11 mouse cellular contexts compared by ENCODE assay signal in genomic region chr4:129917016-129917603, GRCm38 (mm10). TPM values are rescaled to one million over a fixed set of nuclear protein-coding genes. Genes with fewer than 3 reads are reported as not detected.
DNase-seq lines count a peak whose midpoint lies in the region; ATAC-seq and TF ChIP-seq lines count a peak whose summit lies in the region.
"Had no signal": no experiment of that assay in that cellular context is flagged by ENCODE, and none has a peak within 500 bp of the region (broad histone marks: within the 10 kb centered on the region; RNA-seq: fewer than 3 reads in every experiment).

No protein-coding gene starts in this region.

- no peak overlapping the region for H3K4me2 ChIP-seq in liver, embryonic 13.5 days
- no peak overlapping the region for H3K4me2 ChIP-seq in liver, embryonic 11.5 days
- no peak overlapping the region for H3K4me2 ChIP-seq in midbrain, postnatal 0 days (ENCODE audit: low read depth, low read length, poor library complexity, severe bottlenecking)
- H3K4me2 ChIP-seq: liver, embryonic 15.5 days; neural tube, embryonic 12.5 days had no signal

- TF ChIP-seq EP300 in heart, adult 2 months (IDR thresholded peaks at IDR 0.05; ENCODE audit: insufficient read depth, low read depth, low read length), result no peak

- intact Hi-C loops in heart, adult 2 months (cut with DNase I), result no loop called here
- intact Hi-C loops in heart, postnatal 36 days (cut with DNase I), result no loop called here

- peaks cover 6% of the 10 kb centered on the region; the same call in 1 of the 2 replicates for H3K27me3 ChIP-seq in liver, embryonic 13.5 days
- H3K27me3 ChIP-seq in liver, embryonic 11.5 days (replicated peaks; ENCODE audit: control insufficient read depth, insufficient read depth, low read length), result no peaks in the 10 kb centered on the region
- no peaks in the 10 kb centered on the region for H3K27me3 ChIP-seq in heart, adult 2 months (ENCODE audit: control insufficient read depth, insufficient read depth, low read length)
- H3K27me3 ChIP-seq in midbrain, postnatal 0 days (ENCODE audit: insufficient read depth, low read length), result no peaks in the 10 kb centered on the region
- H3K27me3 ChIP-seq: neural tube, embryonic 12.5 days had no signal

- TF ChIP-seq CTCF in heart, adult 2 months (IDR thresholded peaks at IDR 0.05), result no peak
- no peak for TF ChIP-seq CTCF in midbrain, postnatal 0 days (IDR thresholded peaks at IDR 0.05)

- no peaks in the 10 kb centered on the region for H3K9me3 ChIP-seq in liver, embryonic 13.5 days (replicated peaks)
- H3K9me3 ChIP-seq in liver, embryonic 11.5 days (ENCODE audit: control insufficient read depth, low read length), result no peaks in the 10 kb centered on the region
- no peaks in the 10 kb centered on the region for H3K9me3 ChIP-seq in midbrain, postnatal 0 days (ENCODE audit: low read length)
- H3K9me3 ChIP-seq: liver, embryonic 15.5 days; neural tube, embryonic 12.5 days had no signal

- TF ChIP-seq POLR2A in heart, adult 2 months (IDR thresholded peaks at IDR 0.05; ENCODE audit: insufficient read depth, low read depth, low read length), result no peak

- H3K36me3 ChIP-seq in liver, embryonic 13.5 days, result no peaks in the 10 kb centered on the region
- no peaks in the 10 kb centered on the region for H3K36me3 ChIP-seq in liver, embryonic 11.5 days (ENCODE audit: control insufficient read depth, insufficient read depth, low read length)
- no peaks in the 10 kb centered on the region for H3K36me3 ChIP-seq in heart, adult 2 months (ENCODE audit: control insufficient read depth, insufficient read depth, low read length)
- no peaks in the 10 kb centered on the region for H3K36me3 ChIP-seq in midbrain, postnatal 0 days (ENCODE audit: insufficient read depth, low read length)
- H3K36me3 ChIP-seq: liver, embryonic 15.5 days; neural tube, embryonic 12.5 days had no signal

- 0 out of 2 replicates have a peak overlapping the region, but pooled peaks have one; percentile 33 for H3K9ac ChIP-seq in liver, embryonic 13.5 days
- no peak overlapping the region for H3K9ac ChIP-seq in liver, embryonic 11.5 days (ENCODE audit: low read depth, low read length)
- H3K9ac ChIP-seq in heart, adult 2 months (ENCODE audit: low read depth, low read length), result 0 out of 2 replicates have a peak overlapping the region, but pooled peaks have one; percentile 25
- H3K9ac ChIP-seq in midbrain, postnatal 0 days (replicated peaks; ENCODE audit: low read length, poor library complexity, severe bottlenecking), result no peak overlapping the region
- H3K9ac ChIP-seq: liver, embryonic 15.5 days; neural tube, embryonic 12.5 days had no signal

- no peak overlapping the region for H3K27ac ChIP-seq in liver, embryonic 13.5 days
- no peak overlapping the region for H3K27ac ChIP-seq in liver, embryonic 11.5 days (ENCODE audit: low read depth, low read length)
- peak overlapping the region; percentile 28; the same call in 1 of the 2 replicates for H3K27ac ChIP-seq in heart, adult 2 months
- H3K27ac ChIP-seq in midbrain, postnatal 0 days (ENCODE audit: low read depth, low read length), result 0 out of 2 replicates have a peak overlapping the region, but pooled peaks have one; percentile 12
- H3K27ac ChIP-seq: neural tube, embryonic 12.5 days had no signal

- no peak overlapping the region for H3K4me3 ChIP-seq in liver, embryonic 13.5 days (replicated peaks)
- H3K4me3 ChIP-seq in liver, embryonic 11.5 days (ENCODE audit: low read depth, low read length), result no peak overlapping the region
- H3K4me3 ChIP-seq in heart, adult 2 months, result no peak overlapping the region
- H3K4me3 ChIP-seq in midbrain, postnatal 0 days (ENCODE audit: low read depth, low read length), result no peak overlapping the region
- H3K4me3 ChIP-seq: liver, embryonic 15.5 days; neural tube, embryonic 12.5 days had no signal

- DNase-seq in liver, embryonic 13.5 days, result no peak
- no peak for DNase-seq in liver, embryonic 11.5 days (ENCODE audit: low spot score)
- DNase-seq in heart, adult 2 months, result peak in 1 of 2 experiments; percentile 41
- DNase-seq in heart, postnatal 36 days, result peak; percentile 33 to 35
- DNase-seq in midbrain, postnatal 0 days (ENCODE audit: low spot score), result peak; percentile 24
- DNase-seq in thymus, adult 18-20 months, result no peak
- no peak for DNase-seq in frontal cortex, postnatal 36 days (ENCODE audit: low spot score in 2 of 2)

- ATAC-seq in liver, embryonic 13.5 days (ENCODE audit: low read depth), result no peak
- no peak for ATAC-seq in liver, embryonic 11.5 days (replicated peaks; ENCODE audit: low FRiP score)
- no peak for ATAC-seq in midbrain, postnatal 0 days (ENCODE audit: low FRiP score)

- H3K4me1 ChIP-seq in liver, embryonic 13.5 days (replicated peaks), result peaks cover 40% of the 10 kb centered on the region
- peaks cover 17% of the 10 kb centered on the region for H3K4me1 ChIP-seq in liver, embryonic 11.5 days (replicated peaks; ENCODE audit: control insufficient read depth, insufficient read depth, low read length)
- peaks cover 5% of the 10 kb centered on the region for H3K4me1 ChIP-seq in heart, adult 2 months (ENCODE audit: control insufficient read depth, insufficient read depth, low read length)
- peaks cover 4% of the 10 kb centered on the region; the same call in 1 of the 2 replicates for H3K4me1 ChIP-seq in midbrain, postnatal 0 days (ENCODE audit: insufficient read depth, low read length)

- 46% methylated on average over 8 of the region's 8 CpGs for WGBS in liver, embryonic 13.5 days (ENCODE audit: insufficient replicate concordance)
- WGBS in liver, embryonic 11.5 days, result 49% methylated on average over 8 of the region's 8 CpGs
- 23% methylated on average over 8 of the region's 8 CpGs for WGBS in heart, adult 2 months
- 61% methylated on average over 8 of the region's 8 CpGs for WGBS in midbrain, postnatal 0 days

- no peaks in the 10 kb centered on the region for H3K79me2 ChIP-seq in heart, adult 2 months (replicated peaks; ENCODE audit: control insufficient read depth, insufficient read depth, low read length)

RNA-seq across cellular contexts. Expression of gene Spocd1, which starts 11.9 kb away (rescaled TPM):
- polyA plus RNA-seq in liver, embryonic 13.5 days (2015; fragmentation: Nextera tagmentation; extraction: Ambion mirVana), result not detected in 2 replicates
- 0.07 and 0.17 TPM in 2 replicates for polyA plus RNA-seq in liver, embryonic 11.5 days (2014; fragmentation: Nextera tagmentation; extraction: Ambion mirVana)
- total RNA-seq in heart, adult 2 months (2021), result under 1 TPM in 1 of 2 experiments, not detected in 1; 0.07 TPM
- not detected in 2 replicates for polyA plus RNA-seq in heart, adult 2 months (2012; rRNA removed)
- total RNA-seq in heart, postnatal 36 days (2021), result not detected
- total RNA-seq in midbrain, postnatal 0 days (2014; rRNA removed), result not detected in 2 replicates
- polyA plus RNA-seq in midbrain, postnatal 0 days (2015; fragmentation: Nextera tagmentation; extraction: Ambion mirVana), result 0.09 and 0.27 TPM in 2 replicates
- polyA plus RNA-seq: gonadal fat pad, adult 2 months; liver, embryonic 15.5 days; neural tube, embryonic 12.5 days; small intestine, adult 2 months had no signal

Comparison
In these comparisons a context has a peak if more than half of its experiments do, and no peak if none do; other contexts are left out.
1. H3K9ac ChIP-seq: peak in liver, embryonic 13.5 days (single experiment) and heart, adult 2 months (single experiment); none in liver, embryonic 11.5 days (single experiment) and midbrain, postnatal 0 days (single experiment).
2. DNase-seq: peak in heart, postnatal 36 days (2 of 2) and midbrain, postnatal 0 days (single experiment); none in liver, embryonic 13.5 days (single experiment), liver, embryonic 11.5 days (single experiment), thymus, adult 18-20 months (0 of 2) and frontal cortex, postnatal 36 days (0 of 2).
3. H3K27ac ChIP-seq: peak in heart, adult 2 months (single experiment) and midbrain, postnatal 0 days (single experiment); none in liver, embryonic 13.5 days (single experiment) and liver, embryonic 11.5 days (single experiment).